Mouse (Mus musculus): ENCODE measurements around the gene Foxp1. TPM values are rescaled to one million over a fixed set of nuclear protein-coding genes. Genes with fewer than 3 reads are reported as not detected.

The Foxp1 gene
- polyA plus RNA-seq, 1 experiment = 17.7 TPM

- no peak overlapping the region for H3ac ChIP-seq (ENCODE audit: control insufficient read depth, insufficient read length)
- H3K4me3 ChIP-seq = peak overlapping the region; percentile 29
- TF ChIP-seq MYOD1 (IDR thresholded peaks at IDR 0.05; ENCODE audit: control insufficient read depth in 1 of 3, insufficient read length in 2 of 3, low read depth in 2 of 3) (no peak), TCF12 (IDR thresholded peaks at IDR 0.05; ENCODE audit: insufficient read depth, poor library complexity, severe bottlenecking) (no peak), REST (IDR thresholded peaks at IDR 0.05; ENCODE audit: insufficient read depth, insufficient read length) (no peak), TCF3 (IDR thresholded peaks at IDR 0.05; ENCODE audit: insufficient read length, low read depth) (no peak), E2F4 (IDR thresholded peaks at IDR 0.05; ENCODE audit: insufficient read depth) (no peak), CEBPB (IDR thresholded peaks at IDR 0.05; ENCODE audit: insufficient read depth, poor library complexity, severe bottlenecking) (no peak)
- H3K36me3 ChIP-seq (ENCODE audit: control insufficient read depth, insufficient read depth) = no peaks in the 10 kb centered on the region
- no peaks in the 10 kb centered on the region for H3K27me3 ChIP-seq (ENCODE audit: control insufficient read depth, insufficient read depth, insufficient read length)
- peak overlapping the region; percentile 91 for H3K4me2 ChIP-seq (ENCODE audit: low read depth)
- no peaks in the 10 kb centered on the region for H3K79me2 ChIP-seq (ENCODE audit: control insufficient read depth, insufficient read depth)
Measured at GRCm38 (mm10) chr6:99095185-99096104, 427.1 kb downstream of the Foxp1 start.

GRCm38 (mm10) chr6:99094339-99094989 lies 428.1 kb downstream of the Foxp1 start:
- TF ChIP-seq SRF (IDR thresholded peaks at IDR 0.05; ENCODE audit: control insufficient read depth, insufficient read length, low read depth) (no peak), POLR2A (IDR thresholded peaks at IDR 0.05; ENCODE audit: insufficient read length, low read depth) (no peak), MYOD1 (IDR thresholded peaks at IDR 0.05; ENCODE audit: control insufficient read depth in 1 of 3, insufficient read length in 2 of 3, low read depth in 2 of 3) (no peak), USF1 (IDR thresholded peaks at IDR 0.05; ENCODE audit: low read depth) (no peak), TCF3 (IDR thresholded peaks at IDR 0.05; ENCODE audit: insufficient read length, low read depth) (no peak), POLR2AphosphoS2 (IDR thresholded peaks at IDR 0.05; ENCODE audit: insufficient read length, low read depth) (no peak), REST (IDR thresholded peaks at IDR 0.05; ENCODE audit: insufficient read depth, insufficient read length) (no peak)
- Histone ChIP-seq H3K4me2 (ENCODE audit: low read depth) (peak overlapping the region; percentile 91), H3K4me3 (peak overlapping the region; percentile 29), H3K27me3 (ENCODE audit: control insufficient read depth, insufficient read depth, insufficient read length) (no peaks in the 10 kb centered on the region), H3K36me3 (ENCODE audit: control insufficient read depth, insufficient read depth) (no peaks in the 10 kb centered on the region), H3K79me2 (ENCODE audit: control insufficient read depth, insufficient read depth) (no peaks in the 10 kb centered on the region), H3ac (ENCODE audit: control insufficient read depth, insufficient read length) (no peak overlapping the region)

- Histone ChIP-seq H3K79me2 (ENCODE audit: control insufficient read depth, insufficient read depth) (no peaks in the 10 kb centered on the region), H3K4me3 (no peak overlapping the region), H3K4me2 (ENCODE audit: low read depth) (peak overlapping the region; percentile 91), H3K27me3 (ENCODE audit: control insufficient read depth, insufficient read depth, insufficient read length) (no peaks in the 10 kb centered on the region), H3ac (ENCODE audit: control insufficient read depth, insufficient read length) (no peak overlapping the region), H3K36me3 (ENCODE audit: control insufficient read depth, insufficient read depth) (no peaks in the 10 kb centered on the region)
- TF ChIP-seq POLR2AphosphoS2 (IDR thresholded peaks at IDR 0.05; ENCODE audit: insufficient read length, low read depth) = no peak
- no peak for TF ChIP-seq MAX (IDR thresholded peaks at IDR 0.05; ENCODE audit: low read depth)
- TF ChIP-seq POLR2A (IDR thresholded peaks at IDR 0.05; ENCODE audit: insufficient read length, low read depth) = no peak
- TF ChIP-seq E2F4 (IDR thresholded peaks at IDR 0.05; ENCODE audit: insufficient read depth) = no peak
- TF ChIP-seq REST (IDR thresholded peaks at IDR 0.05; ENCODE audit: insufficient read depth, insufficient read length) = no peak
- TF ChIP-seq TCF12 (IDR thresholded peaks at IDR 0.05; ENCODE audit: insufficient read depth, poor library complexity, severe bottlenecking) = no peak
- TF ChIP-seq TCF3 (IDR thresholded peaks at IDR 0.05; ENCODE audit: insufficient read length, low read depth) = no peak
- no peak for TF ChIP-seq SRF (IDR thresholded peaks at IDR 0.05; ENCODE audit: control insufficient read depth, insufficient read length, low read depth)
- TF ChIP-seq MYOD1 (IDR thresholded peaks at IDR 0.05; ENCODE audit: control insufficient read depth in 1 of 3, insufficient read length in 2 of 3, low read depth in 2 of 3) = no peak
- TF ChIP-seq CEBPB (IDR thresholded peaks at IDR 0.05; ENCODE audit: insufficient read depth, poor library complexity, severe bottlenecking) = no peak
- no peak for TF ChIP-seq USF1 (IDR thresholded peaks at IDR 0.05; ENCODE audit: low read depth)
Measured at GRCm38 (mm10) chr6:99093856-99094255, 428.7 kb downstream of the Foxp1 start.

- Histone ChIP-seq H3K4me2 (ENCODE audit: low read depth) (no peak overlapping the region), H3ac (ENCODE audit: control insufficient read depth, insufficient read length) (no peak overlapping the region), H3K4me3 (no peak overlapping the region), H3K79me2 (ENCODE audit: control insufficient read depth, insufficient read depth) (no peaks in the 10 kb centered on the region), H3K36me3 (ENCODE audit: control insufficient read depth, insufficient read depth) (no peaks in the 10 kb centered on the region), H3K27me3 (ENCODE audit: control insufficient read depth, insufficient read depth, insufficient read length) (no peaks in the 10 kb centered on the region)
- TF ChIP-seq MAX (IDR thresholded peaks at IDR 0.05; ENCODE audit: low read depth) = no peak
- TF ChIP-seq CEBPB (IDR thresholded peaks at IDR 0.05; ENCODE audit: insufficient read depth, poor library complexity, severe bottlenecking) = no peak
- TF ChIP-seq MYOD1 (IDR thresholded peaks at IDR 0.05; ENCODE audit: control insufficient read depth in 1 of 3, insufficient read length in 2 of 3, low read depth in 2 of 3) = no peak
- no peak for TF ChIP-seq TCF12 (IDR thresholded peaks at IDR 0.05; ENCODE audit: insufficient read depth, poor library complexity, severe bottlenecking)
- no peak for TF ChIP-seq E2F4 (IDR thresholded peaks at IDR 0.05; ENCODE audit: insufficient read depth)
Measured at GRCm38 (mm10) chr6:99093208-99093607, 429.3 kb downstream of the Foxp1 start.

- no peak overlapping the region for H3K4me3 ChIP-seq
- no peaks in the 10 kb centered on the region for H3K79me2 ChIP-seq (ENCODE audit: control insufficient read depth, insufficient read depth)
- TF ChIP-seq CEBPB (IDR thresholded peaks at IDR 0.05; ENCODE audit: insufficient read depth, poor library complexity, severe bottlenecking) (no peak), MYOD1 (IDR thresholded peaks at IDR 0.05; ENCODE audit: control insufficient read depth in 1 of 3, insufficient read length in 2 of 3, low read depth in 2 of 3) (no peak), SRF (IDR thresholded peaks at IDR 0.05; ENCODE audit: control insufficient read depth, insufficient read length, low read depth) (no peak), MAX (IDR thresholded peaks at IDR 0.05; ENCODE audit: low read depth) (no peak), TCF12 (IDR thresholded peaks at IDR 0.05; ENCODE audit: insufficient read depth, poor library complexity, severe bottlenecking) (no peak), REST (IDR thresholded peaks at IDR 0.05; ENCODE audit: insufficient read depth, insufficient read length) (no peak), TCF3 (IDR thresholded peaks at IDR 0.05; ENCODE audit: insufficient read length, low read depth) (no peak), MYOG (IDR thresholded peaks at IDR 0.05; ENCODE audit: control insufficient read depth in 1 of 3, insufficient read depth in 1 of 3, insufficient read length in 2 of 3, low read depth in 2 of 3) (no peak), POLR2A (IDR thresholded peaks at IDR 0.05; ENCODE audit: insufficient read length, low read depth) (no peak), POLR2AphosphoS2 (IDR thresholded peaks at IDR 0.05; ENCODE audit: insufficient read length, low read depth) (no peak), USF1 (IDR thresholded peaks at IDR 0.05; ENCODE audit: low read depth) (no peak), E2F4 (IDR thresholded peaks at IDR 0.05; ENCODE audit: insufficient read depth) (no peak)
- H3K27me3 ChIP-seq (ENCODE audit: control insufficient read depth, insufficient read depth, insufficient read length) = no peaks in the 10 kb centered on the region
- H3ac ChIP-seq (ENCODE audit: control insufficient read depth, insufficient read length) = no peak overlapping the region
- H3K4me2 ChIP-seq (ENCODE audit: low read depth) = no peak overlapping the region
- H3K36me3 ChIP-seq (ENCODE audit: control insufficient read depth, insufficient read depth) = no peaks in the 10 kb centered on the region
Measured at GRCm38 (mm10) chr6:99091799-99092198, 430.7 kb downstream of the Foxp1 start.
